Mouse (Mus musculus): ENCODE measurements around the gene Ufc1. TPM values are rescaled to one million over a fixed set of nuclear protein-coding genes. Genes with fewer than 3 reads are reported as not detected.

Ufc1 gene
- polyA plus RNA-seq, 1 experiment from 2014 or later, result 55.9 TPM

Other genes with a start within 250 kb of the Ufc1 start
- gene Fcgr3, start 230.1 kb downstream of the Ufc1 start, polyA plus RNA-seq (2016; fragmentation: Nextera tagmentation; extraction: Ambion mirVana), result 16.1 and 17.0 TPM in 2 replicates
- 2.1 and 2.3 TPM in 2 replicates for gene Cfap126, start 181.1 kb downstream of the Ufc1 start, polyA plus RNA-seq (2016; fragmentation: Nextera tagmentation; extraction: Ambion mirVana)
- gene Sdhc, start 144.4 kb downstream of the Ufc1 start, polyA plus RNA-seq (2016; fragmentation: Nextera tagmentation; extraction: Ambion mirVana), result 140 and 155 TPM in 2 replicates
- gene Mpz, start 144.3 kb downstream of the Ufc1 start, polyA plus RNA-seq (2016; fragmentation: Nextera tagmentation; extraction: Ambion mirVana), result 0.10 and 0.18 TPM in 2 replicates
- 1.1 and 1.2 TPM in 2 replicates for gene Pcp4l1, start 98.8 kb downstream of the Ufc1 start, polyA plus RNA-seq (2016; fragmentation: Nextera tagmentation; extraction: Ambion mirVana)
- 0.23 and 0.36 TPM in 2 replicates for gene Nr1i3, start 81.1 kb downstream of the Ufc1 start, polyA plus RNA-seq (2016; fragmentation: Nextera tagmentation; extraction: Ambion mirVana)
- gene Tomm40l, start 72.5 kb downstream of the Ufc1 start, polyA plus RNA-seq (2016; fragmentation: Nextera tagmentation; extraction: Ambion mirVana), result 20.7 and 21.9 TPM in 2 replicates
- 2,516 and 2,642 TPM in 2 replicates for gene Apoa2, start 70.0 kb downstream of the Ufc1 start, polyA plus RNA-seq (2016; fragmentation: Nextera tagmentation; extraction: Ambion mirVana)
- gene Fcer1g, start 60.7 kb downstream of the Ufc1 start, polyA plus RNA-seq (2016; fragmentation: Nextera tagmentation; extraction: Ambion mirVana), result 55.8 and 60.7 TPM in 2 replicates
- 0.61 and 0.72 TPM in 2 replicates for gene Adamts4, start 44.6 kb downstream of the Ufc1 start, polyA plus RNA-seq (2016; fragmentation: Nextera tagmentation; extraction: Ambion mirVana)
- 160 and 167 TPM in 2 replicates for gene Ndufs2, start 43.6 kb downstream of the Ufc1 start, polyA plus RNA-seq (2016; fragmentation: Nextera tagmentation; extraction: Ambion mirVana)
- gene B4galt3, start 24.7 kb downstream of the Ufc1 start, polyA plus RNA-seq (2016; fragmentation: Nextera tagmentation; extraction: Ambion mirVana), result 29.9 and 35.8 TPM in 2 replicates
- 199 and 207 TPM in 2 replicates for gene Ppox, start 13.8 kb downstream of the Ufc1 start, polyA plus RNA-seq (2016; fragmentation: Nextera tagmentation; extraction: Ambion mirVana)
- 36.2 and 38.6 TPM in 2 replicates for gene Usp21, start 7.0 kb downstream of the Ufc1 start, polyA plus RNA-seq (2016; fragmentation: Nextera tagmentation; extraction: Ambion mirVana)
- 24.9 and 26.1 TPM in 2 replicates for gene Dedd, start 34.1 kb upstream of the Ufc1 start, polyA plus RNA-seq (2016; fragmentation: Nextera tagmentation; extraction: Ambion mirVana)
- gene Nit1, start 50.6 kb upstream of the Ufc1 start, polyA plus RNA-seq (2016; fragmentation: Nextera tagmentation; extraction: Ambion mirVana), result 22.8 and 25.3 TPM in 2 replicates
- 74.3 and 76.1 TPM in 2 replicates for gene Pfdn2, start 50.6 kb upstream of the Ufc1 start, polyA plus RNA-seq (2016; fragmentation: Nextera tagmentation; extraction: Ambion mirVana)
- gene Klhdc9, start 65.8 kb upstream of the Ufc1 start, polyA plus RNA-seq (2016; fragmentation: Nextera tagmentation; extraction: Ambion mirVana), result 0.35 and 0.46 TPM in 2 replicates
- 0.06 and 0.13 TPM in 2 replicates for gene Nectin4, start 75.1 kb upstream of the Ufc1 start, polyA plus RNA-seq (2016; fragmentation: Nextera tagmentation; extraction: Ambion mirVana)
- 4.7 and 5.3 TPM in 2 replicates for gene Arhgap30, start 93.9 kb upstream of the Ufc1 start, polyA plus RNA-seq (2016; fragmentation: Nextera tagmentation; extraction: Ambion mirVana)
- 27.5 and 28.7 TPM in 2 replicates for gene Usf1, start 116.3 kb upstream of the Ufc1 start, polyA plus RNA-seq (2016; fragmentation: Nextera tagmentation; extraction: Ambion mirVana)
- 3.1 TPM in 2 replicates for gene Tstd1, start 123.8 kb upstream of the Ufc1 start, polyA plus RNA-seq (2016; fragmentation: Nextera tagmentation; extraction: Ambion mirVana)
- 28.2 and 28.9 TPM in 2 replicates for gene F11r, start 142.5 kb upstream of the Ufc1 start, polyA plus RNA-seq (2016; fragmentation: Nextera tagmentation; extraction: Ambion mirVana)
- gene Alyref2, start 208.5 kb upstream of the Ufc1 start, polyA plus RNA-seq (2016; fragmentation: Nextera tagmentation; extraction: Ambion mirVana), result 4.2 and 4.8 TPM in 2 replicates
- gene Itln1, start 240.3 kb upstream of the Ufc1 start, polyA plus RNA-seq (2016; fragmentation: Nextera tagmentation; extraction: Ambion mirVana), result not detected in 2 replicates